Mouse (Mus musculus) bone marrow, adult 2 months (tissue): ENCODE measurements at regions not wholly inside any gene's neighbourhood (a gene's known extent, or its start where the extent isn't known, plus 50 kb on each side); places are given as distances from the start of the nearest gene placed in this dataset.

Experiments
- CTCF ChIP-seq: fragments of 200-500 bp; IDR thresholded peaks from 2 replicates; pipeline ENCODE4 v1.5.1; 2011; ENCODE audit warnings: low read length, control low read depth; ENCODE audit not compliant: control insufficient read depth, insufficient read depth
- POLR2A ChIP-seq: fragments of 200-500 bp; IDR thresholded peaks from 2 replicates; pipeline ENCODE4 v1.6.1; 2011; ENCODE audit warnings: low read depth, mild to moderate bottlenecking, control low read depth, low read length, borderline replicate concordance; ENCODE audit not compliant: control insufficient read depth

DNA sequence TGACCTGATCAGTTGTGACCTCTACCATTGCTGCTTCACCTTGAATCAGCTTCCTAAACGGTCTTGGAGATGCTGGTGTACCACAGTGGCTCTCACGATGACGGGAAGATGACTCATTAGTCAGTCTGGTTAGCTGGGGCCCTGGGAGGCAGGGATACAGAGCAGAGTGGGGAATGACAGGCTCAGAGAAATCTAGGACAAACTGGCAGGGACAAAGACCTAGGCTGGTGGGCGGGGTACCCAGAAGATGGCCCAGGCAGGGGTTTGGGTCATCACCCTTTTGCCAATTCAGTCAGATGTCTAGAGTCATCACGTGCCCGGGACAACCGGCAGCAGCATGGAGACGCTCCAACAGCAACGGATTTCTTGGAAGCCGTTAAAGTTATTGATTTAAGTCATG lies 83.4 kb upstream of the Max start:
- no peak for TF ChIP-seq CTCF
- TF ChIP-seq POLR2A: no peak
